Mouse (Mus musculus): Measurements from ENCODE around the gene Esp3. TPM values are rescaled to one million over a fixed set of nuclear protein-coding genes. Genes with fewer than 3 reads are reported as not detected.
"Not testable (repeated sequence)": the region's sequence is repeated elsewhere in the genome, so short reads cannot be mapped to it uniquely, and the experiment has no call there.

The Esp3 gene
- polyA plus RNA-seq (2012; rRNA removed), result not detected in 2 replicates

DNA sequence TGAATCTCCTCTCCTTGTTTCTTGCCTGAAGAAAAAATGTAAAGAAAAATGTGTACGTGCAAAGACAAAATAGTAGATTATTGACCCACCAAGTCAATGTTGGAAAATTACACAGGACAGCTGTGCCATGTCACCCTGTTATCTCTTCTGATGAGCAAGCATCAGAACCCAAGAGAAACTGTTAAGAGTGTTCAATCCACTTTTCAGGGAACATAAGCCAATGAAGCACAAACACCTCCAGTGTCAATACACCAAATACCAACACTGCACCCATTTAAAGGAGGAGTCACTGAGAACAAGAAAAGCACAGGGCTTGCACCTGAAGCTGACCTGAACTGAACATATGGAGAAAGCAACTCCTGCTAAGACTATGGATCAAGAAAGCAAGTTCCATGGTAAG lies at the start of gene Esp3:
Esp3 (plus strand) TSS at position 301 of the 400 bp plus-strand sequence.
- WGBS, result 83% methylated on average over 1 of the region's 1 CpGs
- H3K4me1 ChIP-seq (ENCODE audit: control insufficient read depth, insufficient read depth, low read length); DNase-seq; H3K4me3 ChIP-seq (replicated peaks; ENCODE audit: extremely low read depth, low read depth, low read length): not testable (repeated sequence)

DNA sequence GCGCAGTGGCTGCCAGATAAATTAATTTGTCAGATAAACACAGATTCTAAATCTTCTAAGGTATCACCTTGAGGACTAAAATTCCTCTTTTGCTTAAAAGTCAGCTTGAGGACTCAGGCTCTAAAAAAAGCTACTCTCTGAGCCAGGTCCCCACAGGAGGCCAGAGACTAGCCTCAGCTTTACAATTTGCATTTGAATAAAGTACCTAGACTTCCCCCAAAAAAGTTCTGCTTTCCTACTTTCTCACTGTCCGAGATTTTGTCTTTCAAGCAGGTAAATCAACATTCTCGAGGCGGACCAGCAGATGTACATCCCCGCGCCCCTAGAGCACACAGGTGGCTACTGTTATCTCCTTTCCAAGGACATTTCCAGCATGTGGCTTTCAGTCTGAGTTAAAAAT lies 48.0 kb upstream of the Esp3 start:
- not testable (repeated sequence) for H3K4me1 ChIP-seq (ENCODE audit: control insufficient read depth, insufficient read depth, low read length); H3K4me3 ChIP-seq (replicated peaks; ENCODE audit: extremely low read depth, low read depth, low read length); DNase-seq
- WGBS, result 52% methylated on average over 6 of the region's 6 CpGs

DNA sequence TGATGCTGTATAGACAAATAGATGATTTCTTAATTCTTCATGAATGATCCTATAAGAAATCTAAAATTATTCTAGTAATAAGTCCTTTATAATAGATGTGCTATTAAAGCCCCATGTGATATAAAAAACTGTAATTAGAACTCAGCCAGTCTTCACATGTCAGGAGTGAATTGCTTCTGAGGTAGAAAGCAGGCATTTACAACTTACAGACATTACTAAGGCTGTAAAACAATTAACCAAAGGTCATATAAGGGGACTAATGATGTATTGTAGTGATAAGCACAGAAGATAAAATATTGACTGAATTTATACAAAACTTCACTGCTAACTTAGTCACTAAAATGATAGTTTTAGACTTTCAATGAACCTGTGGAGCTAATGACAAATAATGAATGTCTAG lies 40.6 kb upstream of the Esp3 start:
- no peak for DNase-seq
- no peak for TF ChIP-seq POLR2A (IDR thresholded peaks at IDR 0.05; ENCODE audit: borderline replicate concordance, extremely low read depth, low read depth, low read length)
- no peak for TF ChIP-seq CTCF (IDR thresholded peaks at IDR 0.05; ENCODE audit: insufficient read depth, low read length)
- Histone ChIP-seq H3K4me3 (replicated peaks; ENCODE audit: extremely low read depth, low read depth, low read length) (no peak overlapping the region), H3K4me1 (ENCODE audit: control insufficient read depth, insufficient read depth, low read length) (no peaks in the 10 kb centered on the region)

DNA sequence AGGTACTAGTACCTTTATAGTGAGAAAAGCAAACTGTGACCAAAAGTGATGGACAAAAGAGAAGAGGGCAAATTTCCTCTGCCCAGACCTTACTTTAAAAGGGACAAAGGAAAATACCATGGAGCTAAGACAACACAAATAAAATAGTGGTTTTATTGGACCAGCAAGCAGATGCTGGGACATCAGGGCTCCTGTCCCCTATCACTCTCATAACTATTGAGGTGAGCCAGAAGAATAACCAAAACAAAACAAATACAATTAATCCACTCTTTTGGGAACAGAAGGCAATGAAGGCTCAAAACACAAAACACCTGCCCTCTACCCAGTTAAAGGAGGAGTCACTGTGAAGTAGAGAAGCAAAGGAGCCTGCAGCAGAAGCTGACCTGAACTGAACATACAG lies 33.6 kb upstream of the Esp3 start, which contains the start of gene Esp4:
Esp4 (plus strand) TSS at position 301 of the 400 bp plus-strand sequence.
- no peak for DNase-seq
- no peaks in the 10 kb centered on the region for H3K4me1 ChIP-seq (ENCODE audit: control insufficient read depth, insufficient read depth, low read length)
- TF ChIP-seq POLR2A (IDR thresholded peaks at IDR 0.05; ENCODE audit: borderline replicate concordance, extremely low read depth, low read depth, low read length) (no peak), CTCF (IDR thresholded peaks at IDR 0.05; ENCODE audit: insufficient read depth, low read length) (no peak)
- no peak within 1 kb of the TSS for H3K4me3 ChIP-seq (replicated peaks; ENCODE audit: extremely low read depth, low read depth, low read length)

DNA sequence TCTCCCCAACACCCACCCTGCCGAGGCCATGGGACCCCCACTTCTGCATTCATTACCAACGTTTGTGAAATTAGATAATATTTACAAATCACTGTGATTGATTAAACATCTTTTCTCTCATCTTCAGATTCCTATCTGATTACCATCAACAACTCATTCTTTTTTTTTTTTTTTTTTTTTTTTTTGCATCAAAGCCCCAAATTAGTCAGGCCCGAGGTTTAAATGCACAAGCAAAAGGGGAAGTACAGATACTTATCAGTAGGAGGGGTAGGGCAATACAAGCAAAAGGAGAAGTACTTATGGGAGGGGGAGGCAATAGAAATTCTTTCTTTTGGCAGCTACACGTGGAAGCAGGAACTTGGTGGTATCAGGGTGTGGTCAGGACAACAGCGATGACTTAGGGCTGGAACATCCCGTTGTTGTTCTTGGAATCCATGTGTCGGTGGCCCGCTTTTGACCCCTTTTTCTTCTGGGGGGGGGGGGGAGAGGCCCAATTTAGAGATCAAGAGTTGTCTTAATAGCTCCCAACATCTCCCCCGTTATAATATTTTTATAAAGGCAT lies 30.3 kb downstream of the Esp3 start:
- not testable (repeated sequence) for DNase-seq
- WGBS, result 63% methylated on average over 9 of the region's 9 CpGs

DNA sequence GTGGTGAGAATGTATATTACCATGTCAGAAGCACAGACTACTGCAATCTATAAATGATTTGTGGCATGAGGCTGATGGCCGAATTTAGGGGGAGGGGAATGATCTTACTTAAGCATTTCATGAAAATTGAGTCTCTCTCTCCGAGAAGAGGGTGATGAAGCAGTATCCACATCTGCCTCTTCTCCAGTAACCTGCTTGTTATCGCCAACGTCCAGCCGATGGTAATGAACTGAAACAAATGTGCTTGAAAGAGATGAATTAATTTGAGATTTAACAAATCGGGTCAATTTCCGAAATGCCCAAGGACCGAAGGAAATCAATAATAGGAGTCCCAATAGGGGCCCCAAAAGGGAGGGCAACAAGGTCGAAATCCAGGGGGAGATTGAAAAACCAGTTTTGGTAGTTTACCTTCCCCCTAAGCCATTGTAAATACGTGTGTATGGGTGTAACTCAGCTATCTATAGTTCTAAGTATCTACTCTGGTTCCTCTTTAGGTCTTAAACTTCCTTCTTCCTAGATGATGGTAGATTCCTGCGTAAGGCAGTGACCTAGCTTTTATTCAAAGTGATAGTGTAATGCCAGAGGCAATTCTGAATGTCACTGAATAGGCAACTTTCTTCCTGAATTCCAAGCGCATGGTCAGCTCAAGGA lies 31.4 kb downstream of the Esp3 start:
- H3K4me1 ChIP-seq (ENCODE audit: control insufficient read depth, insufficient read depth, low read length); DNase-seq; H3K4me3 ChIP-seq (replicated peaks; ENCODE audit: extremely low read depth, low read depth, low read length): not testable (repeated sequence)
- WGBS, result 75% methylated on average over 12 of the region's 12 CpGs

More for the DNA sequence above, 30.3 kb downstream of the Esp3 start:
- not testable (repeated sequence) for H3K4me3 ChIP-seq (replicated peaks; ENCODE audit: extremely low read depth, low read depth, low read length); H3K4me1 ChIP-seq (ENCODE audit: control insufficient read depth, insufficient read depth, low read length)

Other genes with a start within 250 kb of the Esp3 start
- not detected in 2 replicates for gene Esp8, start 112.1 kb upstream of the Esp3 start, polyA plus RNA-seq (2012; rRNA removed)
- gene Esp6, start 70.6 kb upstream of the Esp3 start, polyA plus RNA-seq (2012; rRNA removed), result not detected in 2 replicates
- not detected in 2 replicates for gene Esp4, start 33.5 kb upstream of the Esp3 start, polyA plus RNA-seq (2012; rRNA removed)
- gene Esp1, start 95.0 kb downstream of the Esp3 start, polyA plus RNA-seq (2012; rRNA removed), result not detected in 2 replicates
- not detected in 2 replicates for gene Crisp2, start 174.9 kb downstream of the Esp3 start, polyA plus RNA-seq (2012; rRNA removed)
- gene Rhag, start 179.1 kb downstream of the Esp3 start, polyA plus RNA-seq (2012; rRNA removed), result not detected in 2 replicates
- gene 9130008F23Rik, start 248.5 kb downstream of the Esp3 start, polyA plus RNA-seq (2012; rRNA removed), result 3.0 and 4.4 TPM in 2 replicates

Data from lung, adult 2 months (tissue).